Mouse (Mus musculus): ENCODE results near the gene Satb2. TPM values are rescaled to one million over a fixed set of nuclear protein-coding genes. Genes with fewer than 3 reads are reported as not detected.

Gene Satb2
- polyA plus RNA-seq, 1 experiment from 2014 or later, result 1.9 TPM

DNA sequence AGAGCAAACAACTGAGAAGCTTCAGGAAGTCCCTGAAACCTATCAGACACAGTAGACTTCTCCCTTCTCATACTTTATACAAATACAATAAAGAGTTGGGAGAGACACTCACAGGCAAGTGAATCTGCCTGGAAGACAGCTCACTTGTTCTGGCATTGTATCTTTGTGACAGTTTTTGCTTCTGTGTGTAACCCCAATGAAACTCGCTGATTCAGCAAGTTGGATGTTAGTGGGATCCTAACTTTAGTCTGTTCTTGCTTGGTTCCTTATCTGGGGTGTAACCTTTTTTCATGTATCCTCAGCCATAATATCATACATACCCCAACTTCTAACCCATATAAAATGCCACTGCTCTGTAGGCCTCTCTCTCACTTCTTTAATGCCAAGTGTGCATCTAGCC is 216.9 kb downstream of the Satb2 start:
- Histone ChIP-seq H3K36me3 (no peaks in the 10 kb centered on the region), H3K9me3 (no peaks in the 10 kb centered on the region), H3K27ac (no peak overlapping the region), H3K4me2 (no peak overlapping the region), H3K27me3 (no peaks in the 10 kb centered on the region), H3K9ac (replicated peaks) (no peak overlapping the region), H3K4me3 (replicated peaks) (no peak overlapping the region), H3K4me1 (replicated peaks) (no peaks in the 10 kb centered on the region)
- 92% methylated on average over 1 of the region's 1 CpGs for WGBS
- no peak for ATAC-seq (ENCODE audit: insufficient number of reproducible peaks, insufficient read depth, low FRiP score, low TSS enrichment, low read depth)

DNA sequence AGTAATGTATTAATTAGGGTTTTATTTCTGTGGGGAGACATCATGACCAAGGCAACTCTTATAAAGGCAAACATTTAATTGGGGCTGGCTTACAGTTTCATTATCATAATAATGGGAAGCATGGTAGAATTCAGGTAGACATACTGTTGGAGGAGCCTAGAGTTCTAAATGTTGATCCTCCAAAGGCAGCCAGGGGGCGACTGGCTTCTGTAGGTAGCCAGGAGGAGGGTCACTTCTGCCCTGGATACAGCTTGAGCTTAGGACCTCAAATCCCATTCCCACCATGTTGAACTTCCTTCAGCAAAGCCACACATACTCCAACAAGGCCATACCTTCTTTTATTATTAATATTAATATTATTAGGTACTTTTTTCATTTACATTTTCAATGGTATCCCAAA is 225.2 kb downstream of the Satb2 start:
- Histone ChIP-seq H3K9me3 (no peaks in the 10 kb centered on the region), H3K4me1 (replicated peaks) (no peaks in the 10 kb centered on the region), H3K27me3 (no peaks in the 10 kb centered on the region), H3K36me3 (no peaks in the 10 kb centered on the region), H3K4me3 (replicated peaks) (no peak overlapping the region), H3K27ac (no peak overlapping the region), H3K4me2 (no peak overlapping the region), H3K9ac (replicated peaks) (no peak overlapping the region)
- ATAC-seq (ENCODE audit: insufficient number of reproducible peaks, insufficient read depth, low FRiP score, low TSS enrichment, low read depth), result no peak
- 38% methylated on average over 1 of the region's 1 CpGs for WGBS

DNA sequence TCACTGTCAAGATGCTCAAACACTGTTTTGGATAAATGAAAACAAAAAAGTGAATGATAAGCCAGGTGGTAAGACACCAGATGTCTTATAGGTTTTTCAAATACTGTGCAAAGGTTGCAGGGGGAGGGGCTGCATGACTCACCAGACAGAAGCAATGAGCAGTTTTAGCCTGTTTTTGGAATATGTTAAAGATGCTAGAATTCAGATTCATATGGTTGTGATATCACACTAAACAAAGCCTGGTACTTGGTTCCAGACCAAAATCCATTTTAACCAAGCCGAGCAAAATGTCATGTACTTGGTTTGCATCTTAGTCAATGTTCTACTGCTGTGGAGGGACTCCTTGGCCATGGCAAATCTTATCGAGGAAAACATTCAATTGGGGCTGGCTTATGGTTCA is 227.8 kb downstream of the Satb2 start:
- 80% methylated on average over 2 of the region's 2 CpGs for WGBS
- Histone ChIP-seq H3K9ac (replicated peaks) (no peak overlapping the region), H3K4me3 (replicated peaks) (no peak overlapping the region), H3K27me3 (no peaks in the 10 kb centered on the region), H3K36me3 (no peaks in the 10 kb centered on the region), H3K27ac (no peak overlapping the region), H3K9me3 (no peaks in the 10 kb centered on the region), H3K4me2 (no peak overlapping the region), H3K4me1 (replicated peaks) (no peaks in the 10 kb centered on the region)
- no peak for ATAC-seq (ENCODE audit: insufficient number of reproducible peaks, insufficient read depth, low FRiP score, low TSS enrichment, low read depth)

DNA sequence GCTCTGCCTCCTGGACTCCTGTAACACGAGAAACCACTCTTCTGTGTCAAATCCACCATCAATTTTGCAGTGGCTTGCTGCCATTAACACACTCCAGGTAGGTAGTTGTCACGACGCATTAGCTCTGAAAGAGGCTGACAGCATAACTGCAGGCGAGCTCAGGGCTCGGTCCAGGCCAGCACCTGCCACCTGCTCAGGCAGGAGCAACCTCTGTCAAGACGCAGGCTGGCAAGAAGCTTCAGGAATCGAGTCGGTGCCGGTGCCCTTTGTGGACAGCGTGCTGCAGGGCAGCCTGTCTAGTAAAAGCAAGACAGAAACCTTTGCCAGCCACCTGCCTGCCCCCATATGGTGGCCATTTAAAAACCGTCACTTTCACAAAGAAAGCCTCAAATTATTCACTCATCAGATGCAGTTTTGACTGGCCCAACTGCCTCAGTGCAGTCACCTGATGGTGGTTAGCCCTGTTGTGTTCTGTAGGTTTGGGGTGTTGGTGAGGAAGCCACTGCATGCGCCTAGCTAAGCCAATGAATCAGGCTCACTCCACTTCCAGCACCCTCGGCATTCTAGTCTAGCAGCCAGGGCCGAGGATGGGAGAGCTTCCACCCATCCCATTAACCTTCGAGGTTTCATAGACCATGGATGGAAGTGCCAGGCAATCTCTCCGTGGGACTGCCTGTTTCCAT is 228.7 kb downstream of the Satb2 start:
- H3K27me3 ChIP-seq, result no peaks in the 10 kb centered on the region
- no peak overlapping the region for H3K9ac ChIP-seq (replicated peaks)
- H3K4me1 ChIP-seq (replicated peaks), result no peaks in the 10 kb centered on the region
- H3K4me3 ChIP-seq (replicated peaks), result no peak overlapping the region
- no peak overlapping the region for H3K4me2 ChIP-seq
- no peak for ATAC-seq (ENCODE audit: insufficient number of reproducible peaks, insufficient read depth, low FRiP score, low TSS enrichment, low read depth)
- H3K9me3 ChIP-seq, result no peaks in the 10 kb centered on the region
- H3K36me3 ChIP-seq, result no peaks in the 10 kb centered on the region
- WGBS, result 73% methylated on average over 16 of the region's 16 CpGs
- no peak overlapping the region for H3K27ac ChIP-seq

DNA sequence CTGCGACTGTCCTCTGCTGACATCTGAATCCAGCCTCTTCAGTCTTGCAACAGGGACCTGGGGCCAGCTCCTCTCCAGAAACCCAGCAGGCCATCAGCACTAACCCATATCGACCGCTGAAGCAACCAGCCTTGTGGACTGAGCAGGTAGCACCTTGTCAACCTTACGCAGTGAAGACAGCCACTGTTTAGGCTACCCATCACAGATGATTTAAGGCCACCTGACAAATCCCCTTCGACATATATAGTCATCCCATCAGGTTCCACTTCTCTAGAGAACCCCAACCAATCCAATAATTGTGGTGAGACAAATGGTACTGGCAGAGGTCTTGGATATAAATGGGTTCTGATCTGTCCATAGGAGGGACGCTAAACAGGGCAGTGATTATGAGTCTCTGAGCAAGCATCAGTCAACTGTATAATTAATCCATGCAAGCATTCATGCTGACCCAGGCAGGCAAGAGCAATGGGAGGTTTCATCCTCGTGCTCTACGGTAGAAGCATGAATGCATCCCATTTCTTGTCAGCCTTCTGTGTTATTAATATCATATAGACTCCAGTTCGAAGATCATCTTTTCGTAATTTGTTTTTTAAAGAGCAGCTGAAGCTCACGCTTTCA is 229.5 kb downstream of the Satb2 start:
- H3K4me1 ChIP-seq (replicated peaks), result no peaks in the 10 kb centered on the region
- H3K4me3 ChIP-seq (replicated peaks), result no peak overlapping the region
- ATAC-seq (ENCODE audit: insufficient number of reproducible peaks, insufficient read depth, low FRiP score, low TSS enrichment, low read depth), result no peak
- no peaks in the 10 kb centered on the region for H3K27me3 ChIP-seq
- no peak overlapping the region for H3K27ac ChIP-seq
- H3K9me3 ChIP-seq, result no peaks in the 10 kb centered on the region
- WGBS, result 88% methylated on average over 11 of the region's 11 CpGs
- H3K4me2 ChIP-seq, result no peak overlapping the region
- H3K9ac ChIP-seq (replicated peaks), result no peak overlapping the region
- no peaks in the 10 kb centered on the region for H3K36me3 ChIP-seq

Small RNA genes lying within 50 kb of the gene (microRNA-seq; reads per million reads assigned to microRNA genes)
- gene Gm23943, result not detected
